Mouse (Mus musculus): ENCODE measurements around the gene Scai. TPM values are rescaled to one million over a fixed set of nuclear protein-coding genes. Genes with fewer than 3 reads are reported as not detected.
"Not testable (repeated sequence)": the region's sequence is repeated elsewhere in the genome, so short reads cannot be mapped to it uniquely, and the experiment has no call there.

The Scai gene
- polyA plus RNA-seq, 1 experiment: 2.4 TPM

DNA sequence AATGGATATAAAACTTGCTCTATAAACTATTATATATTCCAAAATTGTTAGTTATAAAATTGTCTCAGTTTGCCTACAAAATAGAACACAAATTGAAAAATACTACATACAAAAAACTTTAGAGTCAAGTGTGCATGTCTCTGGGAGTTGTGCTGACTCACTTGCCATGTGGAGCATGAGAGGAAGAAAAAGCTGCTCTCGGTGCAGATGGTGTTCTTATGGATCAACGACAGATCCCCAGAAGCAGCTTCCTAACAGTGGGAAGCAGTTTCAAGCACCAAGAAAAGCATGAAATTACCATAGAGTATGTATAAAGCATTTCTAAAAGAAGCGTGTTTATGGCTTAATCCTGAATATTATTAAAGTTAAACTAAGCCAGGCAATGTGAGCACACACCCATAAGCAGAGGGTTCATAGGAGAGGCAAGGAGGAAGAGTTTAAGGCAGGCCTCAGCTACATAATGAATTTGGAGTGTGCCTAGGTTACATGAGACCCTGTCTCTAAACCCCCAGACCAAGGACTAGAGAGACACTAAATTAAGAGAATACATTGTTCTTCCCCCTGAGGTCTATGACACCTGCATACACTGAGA is 48.1 kb downstream of the Scai start:
- no peak for TF ChIP-seq POLR2A (IDR thresholded peaks at IDR 0.05; ENCODE audit: borderline replicate concordance, extremely low read depth, low read depth, low read length)
- no peak for TF ChIP-seq CTCF (IDR thresholded peaks at IDR 0.05; ENCODE audit: insufficient read depth, low read length)
- no peak for DNase-seq
- Histone ChIP-seq H3K4me3 (replicated peaks; ENCODE audit: extremely low read depth, low read depth, low read length) (no peak overlapping the region), H3K4me1 (ENCODE audit: control insufficient read depth, insufficient read depth, low read length) (no peaks in the 10 kb centered on the region; the same call in 1 of the 2 replicates)
- WGBS: 78% methylated on average over 3 of the region's 3 CpGs

DNA sequence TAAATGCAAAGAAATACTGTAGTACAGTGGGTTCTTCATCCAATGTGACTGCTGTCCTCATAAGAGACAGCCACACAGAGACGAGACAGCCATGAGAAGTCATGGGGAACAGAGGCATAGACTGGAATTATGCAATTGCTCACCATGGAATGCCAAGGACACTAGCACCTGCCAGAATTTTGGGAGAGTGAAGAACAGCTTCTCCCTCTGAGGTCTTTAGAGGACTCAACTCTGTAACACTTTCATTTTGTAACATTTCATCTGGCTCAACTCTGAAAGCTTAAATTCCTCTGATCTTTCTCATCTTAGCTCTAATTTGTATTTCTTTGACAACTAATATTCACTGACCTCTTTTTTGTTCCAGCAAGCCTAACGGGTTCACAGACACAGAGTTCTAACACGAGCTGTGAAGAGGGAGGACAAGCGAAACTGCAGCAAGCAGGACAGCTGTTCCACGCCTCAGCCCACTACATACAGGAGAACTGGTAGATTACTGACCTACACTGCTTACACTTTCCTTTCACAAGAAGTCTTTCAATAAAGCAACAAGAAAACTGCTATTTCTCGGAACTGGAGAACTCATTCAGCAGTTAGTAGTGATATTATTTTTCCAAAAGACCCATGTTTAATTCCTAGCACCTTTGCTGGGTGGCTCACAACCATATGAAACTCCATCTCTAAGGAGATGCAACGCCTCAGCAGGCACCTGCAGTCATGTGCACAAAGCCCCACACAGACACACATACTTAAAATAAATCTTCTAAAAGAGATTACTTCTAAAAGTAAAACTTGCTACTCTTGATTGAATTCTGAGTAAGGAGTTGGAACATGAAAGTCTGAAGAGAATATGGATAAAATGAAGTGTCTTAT is 49.7 kb downstream of the Scai start:
- DNase-seq: no peak
- peak overlapping the region; percentile 29 for H3K4me3 ChIP-seq (replicated peaks; ENCODE audit: extremely low read depth, low read depth, low read length)
- TF ChIP-seq POLR2A (IDR thresholded peaks at IDR 0.05; ENCODE audit: borderline replicate concordance, extremely low read depth, low read depth, low read length) (no peak), CTCF (IDR thresholded peaks at IDR 0.05; ENCODE audit: insufficient read depth, low read length) (no peak)
- WGBS: 72% methylated on average over 7 of the region's 7 CpGs
- H3K4me1 ChIP-seq (ENCODE audit: control insufficient read depth, insufficient read depth, low read length): no peaks in the 10 kb centered on the region; the same call in 1 of the 2 replicates

GRCm38 (mm10) chr2:39129526-39130326 is 60.8 kb downstream of the Scai start:
- no peaks in the 10 kb centered on the region for H3K4me1 ChIP-seq (ENCODE audit: control insufficient read depth, insufficient read depth, low read length)
- TF ChIP-seq POLR2A (IDR thresholded peaks at IDR 0.05; ENCODE audit: borderline replicate concordance, extremely low read depth, low read depth, low read length) (no peak), CTCF (IDR thresholded peaks at IDR 0.05; ENCODE audit: insufficient read depth, low read length) (no peak)
- no peak for DNase-seq
- 73% methylated on average over 3 of the region's 3 CpGs for whole genome bisulfite sequencing
- no peak overlapping the region for H3K4me3 ChIP-seq (replicated peaks; ENCODE audit: extremely low read depth, low read depth, low read length)

- TF ChIP-seq POLR2A (IDR thresholded peaks at IDR 0.05; ENCODE audit: borderline replicate concordance, extremely low read depth, low read depth, low read length): no peak
- TF ChIP-seq CTCF (IDR thresholded peaks at IDR 0.05; ENCODE audit: insufficient read depth, low read length): no peak
- DNase-seq: no peak
- 80% methylated on average over 5 of the region's 5 CpGs for WGBS
- H3K4me3 ChIP-seq (replicated peaks; ENCODE audit: extremely low read depth, low read depth, low read length): no peak overlapping the region
- no peaks in the 10 kb centered on the region for H3K4me1 ChIP-seq (ENCODE audit: control insufficient read depth, insufficient read depth, low read length)
Measured at GRCm38 (mm10) chr2:39124167-39124566, 66.4 kb downstream of the Scai start.

GRCm38 (mm10) chr2:39121137-39121536 is 69.4 kb downstream of the Scai start:
- no peak for DNase-seq
- no peaks in the 10 kb centered on the region for H3K4me1 ChIP-seq (ENCODE audit: control insufficient read depth, insufficient read depth, low read length)
- no peak overlapping the region for H3K4me3 ChIP-seq (replicated peaks; ENCODE audit: extremely low read depth, low read depth, low read length)
- WGBS: 89% methylated on average over 5 of the region's 5 CpGs
- TF ChIP-seq POLR2A (IDR thresholded peaks at IDR 0.05; ENCODE audit: borderline replicate concordance, extremely low read depth, low read depth, low read length) (no peak), CTCF (IDR thresholded peaks at IDR 0.05; ENCODE audit: insufficient read depth, low read length) (no peak)

GRCm38 (mm10) chr2:39116583-39116982 is 74.0 kb downstream of the Scai start:
- no peak for DNase-seq
- WGBS: 68% methylated on average over 2 of the region's 2 CpGs
- no peak overlapping the region for H3K4me3 ChIP-seq (replicated peaks; ENCODE audit: extremely low read depth, low read depth, low read length)
- H3K4me1 ChIP-seq (ENCODE audit: control insufficient read depth, insufficient read depth, low read length): no peaks in the 10 kb centered on the region
- TF ChIP-seq POLR2A (IDR thresholded peaks at IDR 0.05; ENCODE audit: borderline replicate concordance, extremely low read depth, low read depth, low read length): no peak

DNA sequence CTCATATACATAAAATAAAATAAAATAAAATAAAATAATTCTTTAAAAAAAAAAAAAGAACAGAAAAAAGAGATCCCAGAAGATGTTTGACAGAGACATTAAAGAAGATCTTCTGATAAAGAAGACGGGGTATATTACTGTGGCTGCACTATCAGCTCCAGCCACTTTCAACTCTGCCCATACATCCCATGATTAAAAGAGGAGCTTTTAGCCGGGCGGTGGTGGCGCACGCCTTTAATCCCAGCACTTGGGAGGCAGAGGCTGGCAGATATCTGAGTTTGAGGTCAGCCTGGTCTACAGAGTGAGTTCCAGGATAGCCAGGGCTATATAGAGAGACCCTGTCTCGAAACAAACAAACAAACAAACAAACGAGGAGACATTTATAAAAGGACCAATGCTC is 76.4 kb downstream of the Scai start:
- WGBS: 97% methylated on average over 7 of the region's 7 CpGs
- H3K4me1 ChIP-seq (ENCODE audit: control insufficient read depth, insufficient read depth, low read length): no peaks in the 10 kb centered on the region
- no peak overlapping the region for H3K4me3 ChIP-seq (replicated peaks; ENCODE audit: extremely low read depth, low read depth, low read length)
- no peak for DNase-seq
- TF ChIP-seq POLR2A (IDR thresholded peaks at IDR 0.05; ENCODE audit: borderline replicate concordance, extremely low read depth, low read depth, low read length) (no peak), CTCF (IDR thresholded peaks at IDR 0.05; ENCODE audit: insufficient read depth, low read length) (no peak)

- Histone ChIP-seq H3K4me3 (replicated peaks; ENCODE audit: extremely low read depth, low read depth, low read length) (no peak overlapping the region), H3K4me1 (ENCODE audit: control insufficient read depth, insufficient read depth, low read length) (no peaks in the 10 kb centered on the region)
- TF ChIP-seq CTCF (IDR thresholded peaks at IDR 0.05; ENCODE audit: insufficient read depth, low read length): no peak
- TF ChIP-seq POLR2A (IDR thresholded peaks at IDR 0.05; ENCODE audit: borderline replicate concordance, extremely low read depth, low read depth, low read length): no peak
- no peak for DNase-seq
Measured at GRCm38 (mm10) chr2:39110514-39110913, 80.0 kb downstream of the Scai start.

GRCm38 (mm10) chr2:39109712-39110111 is 80.8 kb downstream of the Scai start:
- DNase-seq; H3K4me1 ChIP-seq (ENCODE audit: control insufficient read depth, insufficient read depth, low read length); H3K4me3 ChIP-seq (replicated peaks; ENCODE audit: extremely low read depth, low read depth, low read length): not testable (repeated sequence)

DNA sequence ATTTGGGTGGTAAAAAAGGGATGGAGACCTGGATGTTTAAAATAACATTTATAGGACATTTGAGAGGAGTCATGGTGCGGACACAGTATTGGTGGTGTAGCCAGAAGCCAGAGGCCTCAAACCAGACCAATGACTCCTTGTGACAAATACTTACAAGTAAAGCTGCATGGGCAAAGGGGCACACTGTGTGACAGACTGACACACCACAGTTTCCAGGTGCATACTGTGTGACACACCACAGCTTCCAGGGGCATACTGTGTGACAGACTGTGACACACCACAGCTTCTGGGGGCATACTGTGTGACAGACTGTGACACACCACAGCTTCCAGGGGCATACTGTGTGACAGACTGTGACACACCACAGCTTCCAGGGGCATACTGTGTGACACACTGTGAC is 90.6 kb downstream of the Scai start:
- DNase-seq; H3K4me3 ChIP-seq (replicated peaks; ENCODE audit: extremely low read depth, low read depth, low read length); H3K4me1 ChIP-seq (ENCODE audit: control insufficient read depth, insufficient read depth, low read length): not testable (repeated sequence)
- WGBS: 100% methylated on average over 1 of the region's 1 CpGs
